Mouse (Mus musculus) spleen, postnatal 10 days (tissue): ENCODE data around the gene P3h1.

Experiments used
- DNase-seq, 2 experiments: peaks; one replicate each; pipeline ENCODE4 v3.0.0; 2021 to 2022; ENCODE audit warnings: low spot score in 2 of 2

The P3h1 gene

GRCm38 (mm10) chr4:119232410-119233255, at the start of gene P3h1, which contains the start of gene AU022252:
Gene P3h1, plus strand, starts transcription at chr4:119232915.
Gene AU022252, minus strand, starts transcription at chr4:119232712.
- peak; percentile 99 to 100 for DNase-seq

GRCm38 (mm10) chr4:119183525-119183924, 49.2 kb upstream of the P3h1 start:
- no peak for DNase-seq

GRCm38 (mm10) chr4:119185771-119186170, 46.9 kb upstream of the P3h1 start:
- DNase-seq, result no peak

- peak; percentile 68 to 73 for DNase-seq
These were observed 44.5 kb upstream of the P3h1 start for GRCm38 (mm10) chr4:119188060-119188785.

GRCm38 (mm10) chr4:119189392-119189791, 43.3 kb upstream of the P3h1 start:
- DNase-seq, result no peak

- peak; percentile 71 to 80 for DNase-seq
These were observed 42.9 kb upstream of the P3h1 start, which contains the start of gene Ermap for GRCm38 (mm10) chr4:119189864-119190263. Gene Ermap, minus strand, starts transcription at chr4:119190011.

- DNase-seq, result peak; percentile 60 to 79
These were observed 42.1 kb upstream of the P3h1 start for GRCm38 (mm10) chr4:119190618-119191017.

GRCm38 (mm10) chr4:119191273-119191672, 41.4 kb upstream of the P3h1 start:
- no peak for DNase-seq

GRCm38 (mm10) chr4:119192757-119193156, 40.0 kb upstream of the P3h1 start:
- no peak for DNase-seq

- peak; percentile 88 to 96 for DNase-seq
These were observed 37.7 kb upstream of the P3h1 start, which contains the start of gene Svbp for GRCm38 (mm10) chr4:119194909-119195581. Gene Svbp, plus strand, starts transcription at chr4:119195306.

GRCm38 (mm10) chr4:119195582-119196320, 37.0 kb upstream of the P3h1 start:
- no peak for DNase-seq

GRCm38 (mm10) chr4:119198105-119198504, 34.6 kb upstream of the P3h1 start:
- DNase-seq, result no peak

- DNase-seq, result peak in 1 of 2 experiments; percentile 84
These were observed 28.0 kb upstream of the P3h1 start for GRCm38 (mm10) chr4:119204672-119205071.

GRCm38 (mm10) chr4:119216667-119217066, 16.0 kb upstream of the P3h1 start:
- no peak for DNase-seq

- DNase-seq, result no peak
These were observed 14.5 kb upstream of the P3h1 start, which contains the start of gene Tmem269 for GRCm38 (mm10) chr4:119218169-119218568. Gene Tmem269, minus strand, starts transcription at chr4:119218217.

- DNase-seq, result peak in 1 of 2 experiments; percentile 55
These were observed 9.0 kb upstream of the P3h1 start for GRCm38 (mm10) chr4:119223696-119224095.

- DNase-seq, result no peak
These were observed 8.2 kb upstream of the P3h1 start for GRCm38 (mm10) chr4:119224534-119224933.

- no peak for DNase-seq
These were observed 7.0 kb upstream of the P3h1 start for GRCm38 (mm10) chr4:119225719-119226118.

GRCm38 (mm10) chr4:119226751-119227150, 6.0 kb upstream of the P3h1 start:
- no peak for DNase-seq

- DNase-seq, result no peak
These were observed 664 bp downstream of the P3h1 start for GRCm38 (mm10) chr4:119233256-119233901.

- DNase-seq, result no peak
These were observed 1.6 kb downstream of the P3h1 start for GRCm38 (mm10) chr4:119234348-119234747.
